Mouse (Mus musculus) kidney, embryonic 14.5 days (tissue): ENCODE measurements around the gene Pygo1. TPM values are rescaled to one million over a fixed set of nuclear protein-coding genes. Genes with fewer than 3 reads are reported as not detected.

ENCODE experiments used
- ATAC-seq: fragments of 200-750 bp; cut with Nextera tagmentation; 2 replicates; pipeline ENCODE4 v1.8.0; 2017; ENCODE audit warnings: moderate number of reproducible peaks, mild to moderate bottlenecking, moderate TSS enrichment, moderate library complexity; ENCODE audit not compliant: low FRiP score, low TSS enrichment
- H3K27ac ChIP-seq: fragments of 300-500 bp; sonication (generic); 2 replicates; pipeline ENCODE4 v1.5.1; 2014; ENCODE audit warnings: low read depth, mild to moderate bottlenecking, low read length, moderate library complexity, mixed read lengths
- H3K27me3 ChIP-seq: fragments of 300-500 bp; sonication (generic); 2 replicates; pipeline ENCODE4 v1.6.1; 2014; ENCODE audit warnings: mild to moderate bottlenecking, low read length; ENCODE audit not compliant: control insufficient read depth, insufficient read depth
- H3K36me3 ChIP-seq: fragments of 300-500 bp; sonication (generic); 2 replicates; pipeline ENCODE4 v1.6.1; 2014; ENCODE audit warnings: low read length, mixed read lengths; ENCODE audit not compliant: control insufficient read depth, insufficient read depth
- H3K4me1 ChIP-seq: fragments of 300-500 bp; sonication (generic); 2 replicates; pipeline ENCODE4 v1.6.1; 2014; ENCODE audit warnings: low read length, mixed read lengths; ENCODE audit not compliant: control insufficient read depth, insufficient read depth
- H3K4me2 ChIP-seq: fragments of 300-500 bp; sonication (generic); replicated peaks from 2 replicates; pipeline ENCODE4 v1.6.1; 2014; ENCODE audit warnings: low read depth, mild to moderate bottlenecking, low read length
- H3K4me3 ChIP-seq: fragments of 300-500 bp; sonication (generic); 2 replicates; pipeline ENCODE4 v1.5.1; 2014; ENCODE audit warnings: mild to moderate bottlenecking, low read length
- H3K9ac ChIP-seq: fragments of 300-500 bp; sonication (generic); 2 replicates; pipeline ENCODE4 v1.6.1; 2014; ENCODE audit warnings: low read depth, mild to moderate bottlenecking, low read length, moderate library complexity
- H3K9me3 ChIP-seq: fragments of 300-500 bp; sonication (generic); 2 replicates; pipeline ENCODE4 v1.6.1; 2016; ENCODE audit warnings: low read length; ENCODE audit not compliant: control insufficient read depth
- WGBS: fragments of 180-500 bp; shearing (Covaris S2); extraction: QIAGEN DNeasy Blood & Tissue Kit; methylation state at CpG from one replicate; pipeline ENCODE4 v1.1.7; 2014; 5-methylcytosine and 5-hydroxymethylcytosine counted together
- polyA plus RNA-seq: library from polyadenylated mRNA; unstranded; fragments of >200 nt; fragmentation: Nextera tagmentation; extraction: Ambion mirVana; gene quantifications from 2 replicates; pipeline ENCODE4 v1.2.1, GENCODE M21; 2014

Pygo1 gene
- polyA plus RNA-seq, 1 experiment from 2014 or later = 7.2 TPM

DNA sequence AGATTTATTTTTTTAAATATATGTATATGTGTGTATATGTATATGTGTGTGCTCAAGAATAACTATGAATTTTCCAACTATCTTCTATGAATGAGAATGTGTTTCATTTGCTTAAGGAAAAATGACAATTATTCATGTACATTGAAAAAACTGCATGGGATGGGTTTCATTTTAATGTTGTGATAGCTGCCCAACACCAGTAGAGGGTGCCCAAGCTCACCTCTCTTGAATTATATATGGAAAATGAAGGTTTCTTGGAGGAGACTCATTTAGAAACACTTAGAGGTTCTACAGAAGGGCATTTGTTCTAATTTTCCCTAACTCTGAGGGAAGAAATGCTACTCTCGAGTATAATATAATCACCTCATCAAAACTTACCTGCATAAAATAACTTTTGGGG is 35.7 kb upstream of the Pygo1 start:
- Histone ChIP-seq H3K27me3 (no peaks in the 10 kb centered on the region), H3K9ac (no peak overlapping the region), H3K4me1 (no peaks in the 10 kb centered on the region), H3K4me2 (no peak overlapping the region), H3K4me3 (no peak overlapping the region), H3K9me3 (no peaks in the 10 kb centered on the region), H3K27ac (no peak overlapping the region), H3K36me3 (peaks cover 24% of the 10 kb centered on the region)
- no peak for ATAC-seq
- 85% methylated on average over 1 of the region's 1 CpGs for WGBS

DNA sequence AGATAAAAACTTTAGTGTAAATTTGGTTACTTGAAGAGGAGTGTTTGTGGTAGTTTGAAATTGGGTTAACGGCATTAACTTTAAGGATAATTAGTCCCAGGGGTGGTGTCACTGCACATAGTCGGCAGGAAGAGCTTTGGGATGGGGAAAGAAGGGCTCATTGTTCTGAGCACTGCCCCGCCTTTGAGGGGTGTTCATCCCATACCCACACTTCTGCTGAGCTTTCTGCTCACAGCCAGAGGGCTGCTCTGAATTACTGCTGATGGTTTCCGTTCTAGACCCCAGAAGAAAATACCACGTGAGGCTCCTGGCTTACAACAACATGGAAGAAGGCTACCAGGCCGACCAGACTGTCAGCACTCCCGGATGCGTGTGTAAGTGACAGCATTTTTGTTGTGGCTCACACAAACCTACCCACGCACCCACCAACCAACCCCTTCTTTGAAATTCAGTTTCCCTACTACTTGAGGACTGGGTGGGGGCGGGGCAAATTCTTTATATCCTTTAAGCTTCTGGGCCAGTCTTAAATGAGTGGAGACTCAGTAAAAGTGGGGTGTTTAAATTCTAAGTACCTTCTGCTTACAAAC is 34.9 kb upstream of the Pygo1 start:
- WGBS = 84% methylated on average over 10 of the region's 10 CpGs
- Histone ChIP-seq H3K27me3 (no peaks in the 10 kb centered on the region), H3K4me3 (no peak overlapping the region), H3K4me1 (no peaks in the 10 kb centered on the region), H3K4me2 (no peak overlapping the region), H3K9ac (no peak overlapping the region), H3K9me3 (no peaks in the 10 kb centered on the region), H3K27ac (no peak overlapping the region), H3K36me3 (peaks cover 25% of the 10 kb centered on the region)
- no peak for ATAC-seq

DNA sequence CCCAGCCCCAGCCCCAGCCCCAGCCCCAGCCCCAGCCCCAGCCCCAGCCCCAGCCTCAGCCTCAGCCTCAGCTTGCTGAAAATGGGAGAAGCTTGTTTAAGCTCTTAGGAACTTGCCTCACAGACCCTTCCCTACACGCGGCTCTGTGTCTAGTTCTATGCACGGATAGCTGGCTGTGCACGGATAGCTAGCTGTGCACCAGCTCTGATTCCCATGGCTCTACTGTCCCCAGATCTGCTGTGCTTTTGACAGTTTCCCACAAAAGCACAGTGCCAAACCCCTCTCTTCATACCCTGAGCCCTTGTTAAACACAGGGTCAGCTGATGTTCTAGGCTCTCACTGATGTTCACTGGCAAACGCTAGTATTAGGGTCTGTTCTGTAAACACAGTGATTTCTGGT is 32.7 kb upstream of the Pygo1 start:
- Histone ChIP-seq H3K4me1 (no peaks in the 10 kb centered on the region), H3K9me3 (no peaks in the 10 kb centered on the region), H3K4me3 (no peak overlapping the region), H3K4me2 (no peak overlapping the region), H3K9ac (no peak overlapping the region), H3K36me3 (peaks cover 25% of the 10 kb centered on the region), H3K27ac (no peak overlapping the region), H3K27me3 (no peaks in the 10 kb centered on the region)
- WGBS = 98% methylated on average over 5 of the region's 5 CpGs
- ATAC-seq = no peak

DNA sequence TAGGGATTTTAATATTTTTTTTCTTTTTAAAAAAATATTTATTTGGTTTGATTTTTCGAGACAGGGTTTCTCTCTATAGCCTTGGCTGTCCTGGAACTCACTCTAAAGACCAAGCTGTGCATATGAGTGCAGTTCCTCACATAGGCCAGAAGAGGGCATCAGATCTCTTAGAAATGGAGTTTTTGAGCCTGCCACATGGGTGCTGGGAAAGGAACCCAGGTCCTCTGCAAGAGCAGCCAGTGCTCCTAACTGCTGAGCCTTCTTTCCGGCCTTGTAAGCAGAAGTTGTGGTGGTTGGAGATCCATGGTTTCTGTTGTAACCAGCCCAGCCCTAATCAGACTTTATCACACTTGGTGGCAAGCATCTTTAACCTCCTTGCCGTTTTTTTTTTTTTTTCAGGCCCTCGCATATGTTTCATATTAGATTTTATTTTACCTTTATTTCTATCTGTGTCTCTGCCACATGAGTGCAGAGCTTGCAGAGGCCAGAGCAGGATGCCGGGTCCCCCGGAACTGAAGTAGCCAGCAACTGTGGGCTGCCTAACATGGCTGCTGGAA is 30.6 kb upstream of the Pygo1 start:
- Histone ChIP-seq H3K36me3 (peaks cover 25% of the 10 kb centered on the region), H3K4me3 (no peak overlapping the region)

DNA sequence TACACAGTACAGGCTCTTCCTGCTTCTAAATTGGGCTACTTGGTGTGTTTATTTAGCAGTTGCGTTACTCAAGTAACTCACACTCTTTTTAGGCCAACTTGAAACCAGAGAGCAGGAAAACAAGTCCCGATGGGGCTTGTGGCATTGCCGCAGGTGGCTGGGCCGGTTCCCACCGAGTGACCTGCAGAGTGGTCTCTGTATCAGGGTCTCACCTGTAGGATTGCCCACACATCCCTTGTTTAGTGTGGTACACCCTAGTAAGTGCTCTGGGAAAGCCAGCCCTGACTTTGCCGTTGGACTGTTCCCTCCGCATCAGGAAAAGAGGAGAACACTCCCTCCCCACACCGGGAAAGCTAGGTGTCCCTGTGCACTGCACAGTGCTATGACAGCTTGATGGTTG is 23.4 kb upstream of the Pygo1 start:
- no peaks in the 10 kb centered on the region for H3K9me3 ChIP-seq
- H3K4me3 ChIP-seq = no peak overlapping the region

More for the DNA sequence above, 30.6 kb upstream of the Pygo1 start:
- no peak overlapping the region for H3K4me2 ChIP-seq
- no peak overlapping the region for H3K9ac ChIP-seq
- ATAC-seq = no peak
- H3K27ac ChIP-seq = no peak overlapping the region
- H3K4me1 ChIP-seq = no peaks in the 10 kb centered on the region
- no peaks in the 10 kb centered on the region for H3K27me3 ChIP-seq
- no peaks in the 10 kb centered on the region for H3K9me3 ChIP-seq
- WGBS = 96% methylated on average over 6 of the region's 6 CpGs

DNA sequence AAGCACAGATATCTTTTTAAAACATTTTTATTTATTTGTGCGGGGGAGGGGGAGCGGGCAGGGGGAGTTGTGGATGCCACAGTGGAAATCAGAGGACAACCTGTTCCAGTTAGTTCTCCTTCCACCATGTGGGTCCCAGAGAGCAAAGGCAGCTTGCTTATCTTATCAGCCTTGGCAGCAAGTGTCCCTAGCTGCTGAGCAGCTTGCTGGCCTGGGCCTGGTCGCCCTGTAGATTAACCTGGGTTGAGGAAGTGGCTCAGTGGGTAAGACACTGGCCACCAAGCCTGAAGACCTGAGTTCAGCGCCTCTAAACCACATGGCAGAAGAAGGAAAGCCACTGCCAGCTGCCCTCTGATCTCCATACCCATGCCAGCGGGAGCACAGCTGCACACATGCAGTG is 22.8 kb upstream of the Pygo1 start:
- Histone ChIP-seq H3K4me3 (no peak overlapping the region), H3K36me3 (peaks cover 13% of the 10 kb centered on the region), H3K27me3 (no peaks in the 10 kb centered on the region), H3K27ac (no peak overlapping the region), H3K4me1 (no peaks in the 10 kb centered on the region), H3K9me3 (no peaks in the 10 kb centered on the region), H3K9ac (no peak overlapping the region), H3K4me2 (no peak overlapping the region)
- 92% methylated on average over 5 of the region's 5 CpGs for WGBS
- ATAC-seq = no peak

More for the DNA sequence above, 23.4 kb upstream of the Pygo1 start:
- Histone ChIP-seq H3K27me3 (no peaks in the 10 kb centered on the region), H3K4me2 (no peak overlapping the region), H3K9ac (no peak overlapping the region), H3K27ac (no peak overlapping the region), H3K36me3 (peaks cover 12% of the 10 kb centered on the region), H3K4me1 (no peaks in the 10 kb centered on the region)
- ATAC-seq = no peak
- WGBS = 72% methylated on average over 8 of the region's 8 CpGs

DNA sequence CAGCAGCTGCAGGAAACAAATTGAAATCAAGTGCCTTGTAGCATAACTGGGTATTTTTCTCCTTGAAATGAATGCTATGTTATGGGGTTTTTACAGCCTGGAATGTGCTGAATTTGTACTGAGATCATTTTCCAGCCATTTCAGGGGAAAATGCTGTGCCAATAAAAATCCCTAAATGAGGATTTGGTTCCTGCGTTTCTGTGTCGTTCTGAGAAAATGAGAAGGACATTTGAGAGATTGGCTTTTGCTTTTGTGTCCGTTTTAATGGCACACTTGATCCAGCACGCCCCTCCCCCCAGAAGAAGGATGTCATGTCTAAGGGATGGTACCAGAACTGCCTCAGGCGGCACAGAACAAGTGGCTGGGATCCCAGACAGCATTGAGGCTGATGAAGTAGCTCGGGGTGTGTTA is 18.7 kb upstream of the Pygo1 start:
- H3K4me3 ChIP-seq = no peak overlapping the region
- ATAC-seq = no peak

DNA sequence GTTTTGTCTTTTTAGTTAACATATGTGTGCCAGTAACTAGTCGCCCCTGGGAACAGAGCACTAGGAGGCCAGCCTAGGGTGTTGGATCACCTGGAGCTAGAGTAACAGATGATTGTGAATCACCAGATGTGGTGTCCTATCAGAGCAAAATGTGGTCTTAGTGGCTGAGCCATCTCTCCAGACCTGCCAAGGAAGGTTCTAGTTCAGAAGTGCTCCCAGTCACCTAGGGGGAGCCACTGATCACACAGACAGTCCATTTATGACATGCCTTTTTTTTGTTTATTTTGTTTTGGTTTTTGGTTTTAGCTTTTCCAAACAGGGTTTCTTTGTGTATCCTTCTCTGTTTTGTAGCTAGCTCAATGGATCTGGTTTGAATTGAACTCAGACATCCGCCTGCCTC is 14.1 kb upstream of the Pygo1 start:
- H3K9me3 ChIP-seq = no peaks in the 10 kb centered on the region
- WGBS = 93% methylated on average over 2 of the region's 2 CpGs
- H3K36me3 ChIP-seq = peaks cover 11% of the 10 kb centered on the region; the same call in 1 of the 2 replicates

More for the DNA sequence above, 18.7 kb upstream of the Pygo1 start:
- Histone ChIP-seq H3K27ac (no peak overlapping the region), H3K27me3 (no peaks in the 10 kb centered on the region), H3K9ac (no peak overlapping the region), H3K36me3 (peaks cover 19% of the 10 kb centered on the region), H3K4me2 (no peak overlapping the region), H3K9me3 (no peaks in the 10 kb centered on the region), H3K4me1 (no peaks in the 10 kb centered on the region)
- 77% methylated on average over 6 of the region's 6 CpGs for WGBS

DNA sequence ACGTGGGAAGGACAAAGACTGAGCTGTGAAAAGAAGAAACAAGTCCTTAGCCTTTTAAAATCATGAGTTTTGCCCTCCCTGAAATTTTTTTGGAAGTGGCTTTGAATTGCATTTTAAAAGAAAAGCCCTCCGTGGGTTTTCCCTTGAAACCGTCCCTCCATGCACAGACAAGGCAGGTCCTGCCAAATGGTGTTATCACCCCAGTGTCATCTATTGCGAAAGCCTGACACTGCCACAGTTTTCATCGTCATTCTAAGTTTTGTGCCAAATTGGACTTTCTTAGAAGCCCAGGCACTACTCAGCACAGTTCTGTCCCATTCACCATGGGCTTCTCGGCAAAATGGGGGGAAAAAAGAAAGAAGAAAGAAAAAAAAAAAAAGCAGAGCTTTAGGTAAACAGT is 11.9 kb upstream of the Pygo1 start:
- no peak for ATAC-seq
- WGBS = 37% methylated on average over 6 of the region's 6 CpGs
- H3K9ac ChIP-seq = no peak overlapping the region
- no peak overlapping the region; the same call in 1 of the 2 replicates for H3K4me2 ChIP-seq
- H3K36me3 ChIP-seq = peaks cover 3% of the 10 kb centered on the region; the same call in 1 of the 2 replicates
- H3K9me3 ChIP-seq = no peaks in the 10 kb centered on the region
- no peak overlapping the region for H3K4me3 ChIP-seq
- no peak overlapping the region for H3K27ac ChIP-seq
- no peaks in the 10 kb centered on the region for H3K4me1 ChIP-seq
- no peaks in the 10 kb centered on the region for H3K27me3 ChIP-seq

More for the DNA sequence above, 14.1 kb upstream of the Pygo1 start:
- Histone ChIP-seq H3K4me1 (no peaks in the 10 kb centered on the region), H3K4me2 (no peak overlapping the region), H3K9ac (no peak overlapping the region), H3K27ac (no peak overlapping the region), H3K27me3 (no peaks in the 10 kb centered on the region), H3K4me3 (no peak overlapping the region)
- ATAC-seq = no peak
